Mouse (Mus musculus) midbrain, embryonic 14.5 days (tissue): ENCODE measurements around the gene Got1. TPM values are rescaled to one million over a fixed set of nuclear protein-coding genes. Genes with fewer than 3 reads are reported as not detected.
"Not testable (repeated sequence)": the region's sequence is repeated elsewhere in the genome, so short reads cannot be mapped to it uniquely, and the experiment has no call there.

Experiments
- ATAC-seq: fragments of 200-750 bp; cut with Nextera tagmentation; 2 replicates; pipeline ENCODE4 v1.8.0; 2017; ENCODE audit warnings: moderate number of reproducible peaks, moderate library complexity; ENCODE audit not compliant: low FRiP score, low TSS enrichment
- DNase-seq: peaks from one replicate; pipeline ENCODE4 v3.0.0-alpha.2; 2015
- H3K27ac ChIP-seq: fragments of 300-500 bp; sonication (generic); replicated peaks from 2 replicates; pipeline ENCODE4 v1.5.1; 2014; ENCODE audit warnings: mild to moderate bottlenecking, low read depth, low read length, moderate library complexity
- H3K27me3 ChIP-seq: fragments of 300-500 bp; sonication (generic); 2 replicates; pipeline ENCODE4 v1.6.1; 2014; ENCODE audit warnings: low read length, control low read depth, mixed read lengths; ENCODE audit not compliant: control insufficient read depth, insufficient read depth
- H3K36me3 ChIP-seq: fragments of 300-500 bp; sonication (generic); 2 replicates; pipeline ENCODE4 v1.6.1; 2014; ENCODE audit warnings: low read length, control low read depth; ENCODE audit not compliant: control insufficient read depth, insufficient read depth
- H3K4me1 ChIP-seq: fragments of 300-500 bp; sonication (generic); 2 replicates; pipeline ENCODE4 v1.6.1; 2014; ENCODE audit warnings: mild to moderate bottlenecking, antibody characterized with exemption, low read length, control low read depth; ENCODE audit not compliant: control insufficient read depth, insufficient read depth
- H3K4me2 ChIP-seq: fragments of 300-500 bp; sonication (generic); 2 replicates; pipeline ENCODE4 v1.6.1; 2014; ENCODE audit warnings: mild to moderate bottlenecking, low read length, moderate library complexity
- H3K4me3 ChIP-seq: fragments of 300-500 bp; sonication (generic); replicated peaks from 2 replicates; pipeline ENCODE4 v1.5.1; 2014; ENCODE audit warnings: low read depth, low read length
- H3K9ac ChIP-seq: fragments of 300-500 bp; sonication (generic); replicated peaks from 2 replicates; pipeline ENCODE4 v1.6.1; 2014; ENCODE audit warnings: mild to moderate bottlenecking, low read length, moderate library complexity
- H3K9me3 ChIP-seq: fragments of 300-500 bp; sonication (generic); 2 replicates; pipeline ENCODE4 v1.6.1; 2016; ENCODE audit warnings: low read length, control low read depth, mixed read lengths; ENCODE audit not compliant: control insufficient read depth
- WGBS: fragments of 180-500 bp; shearing (Covaris S2); extraction: QIAGEN DNeasy Blood & Tissue Kit; methylation state at CpG from one replicate; pipeline ENCODE4 v1.1.7; 2014; 5-methylcytosine and 5-hydroxymethylcytosine counted together
- polyA plus RNA-seq: library from polyadenylated mRNA; unstranded; fragments of >200 nt; fragmentation: Nextera tagmentation; extraction: Ambion mirVana; gene quantifications from 2 replicates; pipeline ENCODE4 v1.2.1, GENCODE M21; 2014

Gene Got1
- polyA plus RNA-seq, 1 experiment from 2014 or later = 72.6 TPM

- not testable (repeated sequence) for H3K9me3 ChIP-seq, H3K9ac ChIP-seq, DNase-seq, ATAC-seq, H3K27me3 ChIP-seq, H3K4me2 ChIP-seq, H3K4me1 ChIP-seq, H3K4me3 ChIP-seq, H3K27ac ChIP-seq
- peaks cover 71% of the 10 kb centered on the region for H3K36me3 ChIP-seq
- 97% methylated on average over 8 of the region's 9 CpGs for WGBS
Observed at GRCm38 (mm10) chr19:43503593-43503992, 20.8 kb downstream of the Got1 start.

- 74% methylated on average over 11 of the region's 11 CpGs for WGBS
Observed at GRCm38 (mm10) chr19:43502630-43503029, 21.8 kb downstream of the Got1 start.

GRCm38 (mm10) chr19:43498874-43499273 is 25.5 kb downstream of the Got1 start:
- ATAC-seq (no peak), DNase-seq (no peak)
- Histone ChIP-seq H3K27ac (no peak overlapping the region), H3K27me3 (no peaks in the 10 kb centered on the region), H3K9ac (no peak overlapping the region), H3K9me3 (no peaks in the 10 kb centered on the region), H3K4me2 (no peak overlapping the region), H3K36me3 (peaks cover 48% of the 10 kb centered on the region), H3K4me3 (no peak overlapping the region), H3K4me1 (0 out of 2 replicates have a peak, but pooled peaks cover 5% of the 10 kb centered on the region)
- 95% methylated on average over 7 of the region's 7 CpGs for WGBS

More at GRCm38 (mm10) chr19:43502630-43503029, 21.8 kb downstream of the Got1 start:
- no peaks in the 10 kb centered on the region for H3K27me3 ChIP-seq
- ATAC-seq (no peak), DNase-seq (no peak)
- no peaks in the 10 kb centered on the region for H3K9me3 ChIP-seq
- no peak overlapping the region for H3K9ac ChIP-seq
- H3K4me3 ChIP-seq = no peak overlapping the region
- no peaks in the 10 kb centered on the region for H3K4me1 ChIP-seq
- H3K4me2 ChIP-seq = no peak overlapping the region
- no peak overlapping the region for H3K27ac ChIP-seq
- peaks cover 72% of the 10 kb centered on the region for H3K36me3 ChIP-seq

GRCm38 (mm10) chr19:43497440-43497839 is 27.0 kb downstream of the Got1 start:
- DNase-seq = no peak
- WGBS = 88% methylated on average over 7 of the region's 7 CpGs
- Histone ChIP-seq H3K9me3 (no peaks in the 10 kb centered on the region), H3K27ac (no peak overlapping the region), H3K9ac (no peak overlapping the region), H3K4me1 (0 out of 2 replicates have a peak, but pooled peaks cover 5% of the 10 kb centered on the region), H3K4me3 (no peak overlapping the region), H3K27me3 (no peaks in the 10 kb centered on the region), H3K4me2 (no peak overlapping the region), H3K36me3 (peaks cover 36% of the 10 kb centered on the region)
- ATAC-seq = no peak

- Histone ChIP-seq H3K9me3 (no peaks in the 10 kb centered on the region), H3K36me3 (peaks cover 23% of the 10 kb centered on the region), H3K4me1 (0 out of 2 replicates have a peak, but pooled peaks cover 5% of the 10 kb centered on the region), H3K27me3 (no peaks in the 10 kb centered on the region), H3K4me3 (no peak overlapping the region), H3K4me2 (no peak overlapping the region), H3K27ac (no peak overlapping the region), H3K9ac (no peak overlapping the region)
- DNase-seq (peak; percentile 85), ATAC-seq (peak; percentile 20; the same call in 1 of the 2 replicates)
- WGBS = 22% methylated on average over 5 of the region's 5 CpGs
Observed at GRCm38 (mm10) chr19:43495846-43496245, 28.6 kb downstream of the Got1 start.

- Histone ChIP-seq H3K9me3 (no peaks in the 10 kb centered on the region), H3K27ac (no peak overlapping the region), H3K27me3 (no peaks in the 10 kb centered on the region), H3K4me2 (peak overlapping the region; percentile 55), H3K4me1 (0 out of 2 replicates have a peak, but pooled peaks cover 5% of the 10 kb centered on the region), H3K9ac (peak overlapping the region; percentile 34; the same call in 1 of the 2 replicates), H3K4me3 (peak overlapping the region; percentile 24), H3K36me3 (peaks cover 14% of the 10 kb centered on the region; the same call in 1 of the 2 replicates)
- 17% methylated on average over 14 of the region's 14 CpGs for WGBS
- DNase-seq (peak; percentile 22), ATAC-seq (no peak)
Observed at GRCm38 (mm10) chr19:43494914-43495313, 29.5 kb downstream of the Got1 start.

GRCm38 (mm10) chr19:43493878-43494277 is 30.5 kb downstream of the Got1 start:
- Histone ChIP-seq H3K36me3 (peaks cover 5% of the 10 kb centered on the region; the same call in 1 of the 2 replicates), H3K9ac (no peak overlapping the region), H3K27ac (no peak overlapping the region), H3K27me3 (no peaks in the 10 kb centered on the region), H3K9me3 (no peaks in the 10 kb centered on the region), H3K4me1 (0 out of 2 replicates have a peak, but pooled peaks cover 5% of the 10 kb centered on the region), H3K4me3 (no peak overlapping the region), H3K4me2 (no peak overlapping the region)
- no peak for ATAC-seq
- WGBS = 84% methylated on average over 6 of the region's 6 CpGs
- DNase-seq = no peak

- not testable (repeated sequence) for H3K27me3 ChIP-seq, ATAC-seq, H3K4me1 ChIP-seq, DNase-seq, H3K9me3 ChIP-seq, H3K27ac ChIP-seq, H3K4me2 ChIP-seq, H3K36me3 ChIP-seq, H3K9ac ChIP-seq, H3K4me3 ChIP-seq
- 79% methylated on average over 1 of the region's 1 CpGs for WGBS
Observed at GRCm38 (mm10) chr19:43493316-43493715, 31.1 kb downstream of the Got1 start.

GRCm38 (mm10) chr19:43487429-43487828 is 37.0 kb downstream of the Got1 start:
- Histone ChIP-seq H3K4me3 (no peak overlapping the region), H3K9me3 (no peaks in the 10 kb centered on the region), H3K36me3 (no peaks in the 10 kb centered on the region), H3K4me2 (no peak overlapping the region), H3K27ac (no peak overlapping the region), H3K4me1 (no peaks in the 10 kb centered on the region), H3K27me3 (no peaks in the 10 kb centered on the region), H3K9ac (no peak overlapping the region)
- WGBS = 37% methylated on average over 3 of the region's 3 CpGs
- DNase-seq (peak; percentile 73), ATAC-seq (no peak)
